Mouse (Mus musculus) T-helper 1 cell (primary cell): Measurements from ENCODE around the gene Lman1l.

Experiments used
- in situ Hi-C: fragments of 300-600 bp; cut with MboI, MseI; formaldehyde crosslinking; loops from one replicate; pipeline ENCODE4 v1.15.1; 2025; ENCODE audit warnings: high pct_unique_total_duplicates

Lman1l gene

GRCm38 (mm10) chr9:57620674-57621073, at the start of gene Lman1l:
Gene Lman1l (minus strand): TSS chr9:57620774.
- in situ Hi-C loops = no loop called here

DNA sequence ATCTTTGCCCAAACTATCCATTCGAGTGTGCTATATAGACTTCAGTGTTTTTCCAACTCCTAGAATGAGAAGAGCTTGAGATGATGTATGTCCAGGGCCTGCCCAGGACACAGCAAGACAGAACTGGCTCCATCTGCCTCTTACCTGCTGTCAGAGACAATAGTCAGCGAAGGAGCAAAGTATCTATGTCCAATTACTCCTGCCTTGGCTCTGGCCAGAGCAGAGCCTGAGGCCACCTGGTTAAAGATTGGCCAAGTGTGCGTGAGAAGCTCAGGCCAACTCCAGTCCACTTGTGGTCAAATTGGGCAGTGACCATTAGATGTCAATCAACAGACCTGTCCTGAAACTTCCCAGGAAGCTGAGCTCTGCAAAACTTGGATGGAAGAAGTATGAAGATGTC, 49.0 kb upstream of the Lman1l start:
- in situ Hi-C loops = loop anchor here (10.0 kb wide), 1 partner anchor 85 kb away; no protein-coding TSS in a partner anchor

GRCm38 (mm10) chr9:57668277-57668676, 47.7 kb upstream of the Lman1l start:
- in situ Hi-C loops = loop anchor here (10.0 kb wide), 1 partner anchor 87 kb away; no protein-coding TSS in a partner anchor

DNA sequence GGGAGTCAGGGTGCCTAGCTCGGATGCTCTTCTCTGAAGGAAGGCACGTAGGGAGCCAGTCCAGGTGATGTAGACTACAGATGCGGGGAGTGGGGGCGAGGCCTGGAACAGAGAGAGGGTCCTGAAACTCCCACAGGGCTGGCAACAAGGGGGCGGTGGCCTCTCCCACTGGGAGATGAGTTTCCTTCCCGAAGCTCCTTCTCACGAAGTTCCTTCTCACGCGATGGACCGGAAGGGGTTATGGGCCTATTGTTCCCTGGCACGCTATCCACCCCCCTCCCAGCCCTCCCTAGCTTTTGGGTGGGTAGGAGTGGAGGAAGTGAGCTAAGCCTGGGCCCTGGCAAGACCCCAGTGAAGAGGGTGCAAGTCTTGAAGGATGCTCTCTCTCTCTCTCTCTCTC, 47.2 kb upstream of the Lman1l start:
- in situ Hi-C loops = loop anchor here (10.0 kb wide), 1 partner anchor 87 kb away; no protein-coding TSS in a partner anchor

- in situ Hi-C loops = loop anchor here (10.0 kb wide), 1 partner anchor 88 kb away; no protein-coding TSS in a partner anchor
Measured at GRCm38 (mm10) chr9:57667136-57667535, 46.6 kb upstream of the Lman1l start.

DNA sequence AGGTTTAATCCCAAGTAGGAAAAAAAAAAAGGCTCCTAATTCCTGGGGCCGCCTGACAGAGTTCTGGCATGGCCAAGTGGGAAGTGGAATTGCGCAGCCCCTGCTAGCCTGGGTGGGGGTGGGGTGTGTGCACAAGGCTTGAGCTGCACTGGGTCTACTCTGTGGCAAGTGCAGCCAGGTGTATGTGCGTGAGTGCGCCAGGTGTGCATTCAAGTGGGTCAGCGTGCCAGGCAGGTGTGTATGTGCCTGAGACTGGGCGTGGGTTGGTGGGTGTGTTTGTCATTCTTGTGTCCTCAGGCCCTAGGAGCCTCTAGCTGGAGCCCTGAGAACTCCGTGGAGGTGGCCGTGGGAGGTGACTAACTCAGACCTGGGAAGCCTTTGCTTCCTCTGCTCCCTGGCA, 46.0 kb upstream of the Lman1l start:
- in situ Hi-C loops = loop anchor here (10.0 kb wide), 1 partner anchor 88 kb away; no protein-coding TSS in a partner anchor

GRCm38 (mm10) chr9:57664616-57665015, 44.0 kb upstream of the Lman1l start:
- in situ Hi-C loops = loop anchor here (10.0 kb wide), 1 partner anchor 90 kb away; no protein-coding TSS in a partner anchor

GRCm38 (mm10) chr9:57661552-57661951, 41.0 kb upstream of the Lman1l start:
- in situ Hi-C loops = loop anchor here (10.0 kb wide), 1 partner anchor 93 kb away; no protein-coding TSS in a partner anchor

- in situ Hi-C loops = loop anchor here (10.0 kb wide), 1 partner anchor 94 kb away; no protein-coding TSS in a partner anchor
Measured at GRCm38 (mm10) chr9:57660501-57660900, 39.9 kb upstream of the Lman1l start.

GRCm38 (mm10) chr9:57659774-57660173, 39.2 kb upstream of the Lman1l start:
- in situ Hi-C loops = loop anchor here (10.0 kb wide), 1 partner anchor 95 kb away; no protein-coding TSS in a partner anchor

GRCm38 (mm10) chr9:57658970-57659369, 38.4 kb upstream of the Lman1l start:
- in situ Hi-C loops = no loop called here

DNA sequence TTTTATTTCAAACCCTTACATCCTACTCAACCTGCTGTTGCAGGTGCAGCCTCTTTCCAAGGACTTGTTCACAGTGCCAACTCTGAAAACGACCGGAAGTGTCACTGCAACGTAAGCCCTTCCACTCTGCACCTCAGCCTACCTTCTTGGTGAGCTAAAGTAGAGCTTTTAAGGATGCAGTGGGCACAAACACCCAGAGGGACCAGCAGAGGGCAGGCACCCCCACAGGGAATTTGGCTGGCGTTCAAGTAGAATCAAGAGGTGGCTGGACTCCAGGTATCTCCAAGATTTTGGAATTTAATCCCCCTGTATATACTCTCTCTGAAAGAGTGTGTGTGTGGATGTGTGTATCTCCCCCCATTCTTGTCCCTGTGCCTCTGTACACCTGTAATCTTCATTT, 37.3 kb upstream of the Lman1l start:
- in situ Hi-C loops = no loop called here

GRCm38 (mm10) chr9:57656631-57657350, 36.2 kb upstream of the Lman1l start:
- in situ Hi-C loops = no loop called here

- in situ Hi-C loops = no loop called here
Measured at GRCm38 (mm10) chr9:57655749-57656148, 35.2 kb upstream of the Lman1l start.

DNA sequence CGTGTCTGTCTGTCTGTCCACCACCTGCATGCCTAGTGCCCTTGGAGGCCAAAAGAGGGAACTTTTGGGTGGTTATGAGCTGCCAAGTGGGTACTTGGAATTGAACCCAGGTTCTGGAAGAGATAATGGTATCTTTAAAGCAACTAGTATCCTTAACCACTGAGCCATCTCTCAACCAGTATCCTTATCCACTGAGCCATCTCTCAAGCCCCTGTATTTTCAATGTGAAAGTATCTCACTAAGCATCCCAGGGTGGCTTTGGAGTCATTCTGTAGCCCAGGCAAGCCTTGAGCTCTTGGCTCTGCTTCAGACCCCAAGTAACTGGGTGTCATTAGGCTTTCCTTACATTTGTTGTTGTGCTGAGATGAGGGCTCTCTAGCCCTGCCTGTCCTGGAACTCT, 34.4 kb upstream of the Lman1l start:
- in situ Hi-C loops = no loop called here

DNA sequence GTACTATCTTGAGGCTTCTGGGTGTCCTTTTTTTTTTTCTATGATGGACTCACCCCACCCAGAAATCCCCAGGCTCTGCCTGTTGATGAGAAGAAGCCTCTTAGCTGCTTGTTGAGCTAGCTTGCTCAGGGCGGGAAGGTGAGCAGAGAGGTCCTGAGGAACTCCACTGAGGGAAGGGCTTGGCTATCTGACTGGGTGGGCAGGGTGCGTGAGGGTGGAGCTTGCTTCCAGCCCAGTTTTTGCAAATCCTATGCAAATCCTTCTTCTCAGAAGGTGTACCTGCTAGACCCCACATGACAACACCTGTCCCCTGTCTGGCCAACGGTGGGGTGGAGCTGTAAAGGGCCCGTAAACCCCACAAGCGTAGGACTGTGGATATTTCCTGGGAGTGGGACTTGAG, 32.7 kb upstream of the Lman1l start, which contains the start of gene Csk:
TSS of gene Csk (minus strand) at position 349 of the 400 bp plus-strand sequence.
- in situ Hi-C loops = no loop called here

DNA sequence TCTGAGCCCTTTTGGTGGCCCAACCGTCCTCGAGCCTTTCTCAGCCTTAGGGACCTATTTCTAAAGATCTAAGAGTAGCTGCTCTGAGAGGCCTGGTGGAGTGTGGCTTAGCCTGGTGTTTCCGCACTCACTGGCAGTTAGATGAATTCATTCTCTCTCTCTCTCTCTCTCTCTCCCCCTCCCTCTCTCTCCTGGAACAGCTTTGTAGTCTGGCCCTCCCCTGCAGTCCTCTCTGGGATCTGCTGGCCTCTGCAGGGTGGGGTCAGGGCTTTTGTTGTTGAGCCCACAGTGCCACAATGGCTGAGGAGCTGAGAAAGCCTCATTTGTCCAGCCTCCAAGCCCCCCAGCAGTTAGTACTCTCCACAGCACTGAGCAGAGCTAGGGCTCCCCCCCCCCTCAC, 32.3 kb upstream of the Lman1l start:
- in situ Hi-C loops = no loop called here

DNA sequence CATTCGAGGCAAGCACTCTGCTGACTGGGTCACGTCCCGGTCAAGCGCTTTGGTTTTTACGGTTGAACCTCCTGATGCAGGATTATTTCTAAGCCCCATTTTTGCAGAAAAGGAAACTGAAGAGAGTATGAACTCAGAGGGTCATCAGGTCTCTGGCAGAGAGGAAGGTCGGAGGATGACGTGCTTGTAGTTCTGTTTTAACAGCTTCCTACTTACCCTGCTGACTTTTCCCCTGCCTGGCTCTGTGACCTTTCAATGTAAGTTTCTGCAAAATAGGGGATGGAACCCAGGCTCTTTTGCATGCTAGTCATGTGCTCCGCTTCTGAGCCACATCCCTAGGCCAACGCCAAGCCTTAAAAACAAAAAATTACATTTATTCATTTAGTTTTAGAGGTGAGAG, 31.8 kb upstream of the Lman1l start:
- in situ Hi-C loops = no loop called here

DNA sequence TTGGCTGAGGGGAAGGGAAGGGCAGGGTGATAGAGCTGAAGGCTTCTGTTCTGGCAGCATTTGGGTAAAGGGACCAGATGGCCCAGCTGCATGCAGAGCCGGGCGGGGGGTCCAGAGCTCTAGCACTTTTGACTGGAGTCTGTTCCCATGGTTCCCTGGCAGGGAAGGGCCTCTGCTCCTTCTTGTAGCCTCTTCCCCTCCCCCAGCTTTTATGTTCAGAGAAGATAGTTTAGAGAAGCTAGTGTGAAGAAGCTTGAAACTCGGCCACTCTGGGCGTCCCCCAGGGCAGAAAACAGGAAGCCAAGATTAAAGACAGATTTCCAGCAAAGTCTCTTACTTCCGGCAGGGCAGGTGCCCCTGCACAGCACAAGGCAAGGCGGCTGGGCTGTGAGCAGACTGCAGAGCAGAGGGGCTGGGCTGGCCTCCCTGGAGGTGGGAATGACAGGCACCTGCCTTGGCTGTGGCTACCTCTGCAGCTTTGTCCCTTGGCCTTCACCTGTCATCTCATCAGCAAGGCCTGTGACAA, 30.3 kb upstream of the Lman1l start:
- in situ Hi-C loops = no loop called here

DNA sequence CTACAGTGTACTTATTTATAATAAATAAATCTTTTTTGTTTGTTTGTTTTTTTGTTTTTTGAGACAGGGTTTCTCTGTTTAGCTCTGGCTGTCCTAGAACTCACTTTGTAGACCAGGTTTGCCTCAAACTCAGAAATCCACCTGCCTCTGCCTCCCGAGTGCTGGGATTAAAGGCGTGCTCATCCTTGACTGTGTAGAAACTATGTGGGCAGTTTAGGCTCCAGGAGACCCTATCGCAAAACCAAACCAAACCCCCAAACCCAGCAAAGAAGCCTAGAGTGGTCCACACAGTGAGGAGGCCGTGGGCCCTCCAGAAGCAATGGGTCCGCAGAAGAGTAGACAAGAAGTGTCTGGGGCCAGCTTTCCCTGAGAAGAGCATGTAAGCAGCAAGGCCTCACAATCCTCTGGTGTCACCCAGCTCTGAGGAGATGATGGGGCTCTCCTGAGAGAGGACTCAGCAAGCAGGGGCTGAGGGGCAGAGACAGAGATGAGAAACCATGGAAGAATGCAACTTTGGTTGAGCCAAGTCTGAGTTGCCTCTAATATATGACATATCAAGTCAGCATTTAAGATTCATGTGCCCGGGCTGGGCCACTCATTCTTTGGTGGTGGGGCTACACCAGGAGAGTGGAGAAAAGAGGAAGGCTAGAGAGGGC, 29.7 kb upstream of the Lman1l start:
- in situ Hi-C loops = no loop called here

GRCm38 (mm10) chr9:57647286-57648108, 26.9 kb upstream of the Lman1l start:
- in situ Hi-C loops = no loop called here
